Mouse (Mus musculus): ENCODE data around the gene Nfkbiz.

- TF ChIP-seq POU5F1 (IDR thresholded peaks at IDR 0.05; ENCODE audit: borderline replicate concordance, low read length) (no peak), CTCF (conservative IDR thresholded peaks at IDR 0.05; ENCODE audit: low read length) (no peak)
Measured at GRCm38 (mm10) chr16:55835798-55836197, 2.9 kb downstream of the Nfkbiz start.
